Mouse (Mus musculus) lung, adult 2 months (tissue): Measurements from ENCODE around the gene 4930451I11Rik.

Source experiments
- CTCF ChIP-seq: fragments of 200-500 bp; IDR thresholded peaks from 2 replicates; pipeline ENCODE4 v1.5.1; 2011; ENCODE audit warnings: mild to moderate bottlenecking, low read length, control low read depth; ENCODE audit not compliant: insufficient read depth
- POLR2A ChIP-seq: fragments of 200-500 bp; IDR thresholded peaks from 2 replicates; pipeline ENCODE4 v1.6.1; 2011; ENCODE audit warnings: low read depth, mild to moderate bottlenecking, control low read depth, low read length, borderline replicate concordance; ENCODE audit errors: extremely low read depth

DNA sequence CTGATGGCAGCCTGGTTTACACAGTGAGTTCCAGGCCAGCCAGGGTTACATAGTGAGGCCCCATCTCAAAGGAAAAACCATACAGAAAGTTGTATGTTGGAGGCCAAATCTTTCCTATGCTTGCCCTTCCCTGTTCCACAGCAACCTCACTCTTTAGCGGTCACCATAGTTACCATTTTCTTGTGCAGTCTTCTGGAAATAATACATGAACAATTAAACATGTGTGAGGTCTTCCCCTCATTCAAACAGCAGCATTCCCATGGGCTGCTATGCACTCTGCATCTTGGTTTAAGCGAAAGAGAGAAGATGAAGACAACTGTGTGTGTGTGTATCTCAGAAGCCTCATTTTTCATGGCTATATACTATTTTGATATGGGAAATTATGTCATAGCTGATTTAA lies 14.1 kb upstream of the 4930451I11Rik start:
- TF ChIP-seq CTCF = no peak
- no peak for TF ChIP-seq POLR2A
